Mouse (Mus musculus) lung, embryonic 14.5 days (tissue): ENCODE results near the gene Gm21964. TPM values are rescaled to one million over a fixed set of nuclear protein-coding genes. Genes with fewer than 3 reads are reported as not detected.

Source experiments
- ATAC-seq: fragments of 200-750 bp; cut with Nextera tagmentation; 2 replicates; pipeline ENCODE4 v1.8.0; 2017; ENCODE audit warnings: mild to moderate bottlenecking, moderate TSS enrichment, moderate library complexity; ENCODE audit not compliant: insufficient read depth
- DNase-seq: peaks from one replicate; pipeline ENCODE4 v3.0.0-alpha.2; 2015
- H3K27ac ChIP-seq: fragments of 300-500 bp; sonication (generic); 2 replicates; pipeline ENCODE4 v1.5.1; 2014; ENCODE audit warnings: low read depth, mild to moderate bottlenecking, moderate library complexity
- H3K27me3 ChIP-seq: fragments of 300-500 bp; sonication (generic); 2 replicates; pipeline ENCODE4 v1.6.1; 2014; ENCODE audit warnings: low read length, control low read depth; ENCODE audit not compliant: insufficient read depth
- H3K36me3 ChIP-seq: fragments of 300-500 bp; sonication (generic); 2 replicates; pipeline ENCODE4 v1.6.1; 2014; ENCODE audit warnings: control low read depth; ENCODE audit not compliant: insufficient read depth
- H3K4me1 ChIP-seq: fragments of 300-500 bp; sonication (generic); 2 replicates; pipeline ENCODE4 v1.6.1; 2014; ENCODE audit warnings: antibody characterized with exemption, control low read depth; ENCODE audit not compliant: insufficient read depth
- H3K4me2 ChIP-seq: fragments of 300-500 bp; sonication (generic); 2 replicates; pipeline ENCODE4 v1.6.1; 2014; ENCODE audit warnings: mild to moderate bottlenecking
- H3K4me3 ChIP-seq: fragments of 300-500 bp; sonication (generic); 2 replicates; pipeline ENCODE4 v1.5.1; 2014; ENCODE audit warnings: low read depth, low read length
- H3K9ac ChIP-seq: fragments of 300-500 bp; sonication (generic); 2 replicates; pipeline ENCODE4 v1.6.1; 2014
- H3K9me3 ChIP-seq: fragments of 300-500 bp; sonication (generic); 2 replicates; pipeline ENCODE4 v1.6.1; 2016; ENCODE audit warnings: low read depth, low read length, control low read depth
- CTCF ChIP-seq: IDR thresholded peaks from 2 replicates; pipeline ENCODE4 v1.5.1; 2016; ENCODE audit warnings: antibody characterized with exemption, low read depth
- WGBS: fragments of 180-500 bp; shearing (Covaris S2); extraction: QIAGEN DNeasy Blood & Tissue Kit; methylation state at CpG from one replicate; pipeline ENCODE4 v1.1.7; 2014; 5-methylcytosine and 5-hydroxymethylcytosine counted together
- polyA plus RNA-seq: library from polyadenylated mRNA; unstranded; fragments of >200 nt; fragmentation: Nextera tagmentation; extraction: Ambion mirVana; gene quantifications from 2 replicates; pipeline ENCODE4 v1.2.1, GENCODE M21; 2014

Gm21964 gene
- not detected in 2 replicates for polyA plus RNA-seq

DNA sequence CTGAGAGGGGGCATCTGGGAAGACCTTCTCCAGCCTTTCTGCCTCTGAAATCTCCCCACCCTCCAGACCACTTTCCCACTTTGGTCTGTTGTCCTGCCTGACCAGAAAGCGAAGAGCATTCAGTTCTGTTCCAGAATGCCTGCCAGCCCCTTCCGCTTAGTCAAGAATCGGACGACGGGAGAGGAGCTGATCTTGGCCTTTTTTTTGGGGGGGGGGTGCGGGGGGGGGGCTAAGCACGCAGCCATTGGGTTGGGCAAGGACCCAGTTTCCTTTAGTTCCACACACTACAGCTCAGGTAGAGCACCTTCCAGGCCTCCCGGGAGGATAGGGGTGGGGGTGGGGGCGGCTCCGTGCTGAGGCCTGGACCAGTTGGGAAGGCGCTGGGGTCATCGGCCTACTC lies at the start of gene Gm21964:
TSS of gene Gm21964 (plus strand) at position 301 of the 400 bp plus-strand sequence.
- Histone ChIP-seq H3K36me3 (no peaks in the 10 kb centered on the region), H3K4me1 (no peaks in the 10 kb centered on the region), H3K9me3 (no peaks in the 10 kb centered on the region), H3K9ac (no peak within 1 kb of the TSS), H3K4me2 (no peak within 1 kb of the TSS), H3K27me3 (no peaks in the 10 kb centered on the region), H3K27ac (no peak within 1 kb of the TSS), H3K4me3 (no peak within 1 kb of the TSS)
- TF ChIP-seq CTCF, result no peak
- ATAC-seq (no peak), DNase-seq (no peak)
- 83% methylated on average over 12 of the region's 12 CpGs for WGBS

DNA sequence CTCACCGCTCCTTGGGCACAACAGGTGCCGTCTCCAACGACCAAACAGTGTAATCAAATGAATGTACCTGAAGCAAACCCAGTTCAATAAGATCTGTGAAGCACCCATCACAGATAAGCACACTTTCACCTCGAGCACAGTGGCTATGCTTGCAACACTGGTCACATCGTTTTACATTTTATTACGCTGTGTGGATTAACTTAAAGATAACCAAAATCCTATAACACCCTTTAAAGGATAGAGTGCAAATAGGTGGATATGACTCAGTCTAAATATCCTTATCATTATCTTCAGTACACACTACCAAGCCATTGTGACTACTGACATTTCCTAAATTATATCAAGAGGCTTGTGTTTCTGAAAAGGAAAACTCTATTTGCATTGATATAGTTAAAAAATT lies 49.8 kb upstream of the Gm21964 start:
- TF ChIP-seq CTCF, result no peak
- Histone ChIP-seq H3K9ac (no peak overlapping the region), H3K9me3 (no peaks in the 10 kb centered on the region), H3K27me3 (no peaks in the 10 kb centered on the region), H3K4me1 (no peaks in the 10 kb centered on the region), H3K36me3 (no peaks in the 10 kb centered on the region), H3K4me3 (no peak overlapping the region), H3K27ac (no peak overlapping the region), H3K4me2 (no peak overlapping the region)
- WGBS, result 65% methylated on average over 6 of the region's 6 CpGs
- ATAC-seq (no peak), DNase-seq (no peak)

DNA sequence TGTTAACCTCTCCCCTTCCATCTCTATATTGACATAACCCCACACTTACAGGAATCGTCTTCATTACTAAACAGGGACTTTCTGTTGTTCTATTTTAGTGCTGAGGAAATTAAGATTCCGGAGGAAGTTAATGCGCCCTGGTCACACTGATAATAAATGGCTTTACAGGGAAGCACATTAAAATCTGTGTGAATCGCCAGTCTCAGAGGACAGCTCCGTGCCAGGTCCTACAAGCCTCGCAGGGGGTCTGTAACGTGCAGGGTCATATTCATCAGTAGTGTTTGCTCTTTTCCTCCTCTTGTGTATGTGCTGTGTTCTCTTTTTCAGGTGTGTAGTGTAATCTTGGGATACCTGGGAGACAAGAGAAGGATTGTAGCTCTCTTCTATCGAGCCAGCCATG lies 42.8 kb upstream of the Gm21964 start:
- WGBS, result 68% methylated on average over 8 of the region's 8 CpGs
- 0 out of 2 replicates have a peak, but pooled peaks cover 2% of the 10 kb centered on the region for H3K9me3 ChIP-seq
- no peaks in the 10 kb centered on the region for H3K27me3 ChIP-seq
- TF ChIP-seq CTCF, result no peak
- no peak overlapping the region for H3K9ac ChIP-seq
- DNase-seq (no peak), ATAC-seq (no peak)
- no peak overlapping the region for H3K4me3 ChIP-seq
- no peak overlapping the region for H3K4me2 ChIP-seq
- no peak overlapping the region for H3K27ac ChIP-seq
- no peaks in the 10 kb centered on the region for H3K4me1 ChIP-seq
- H3K36me3 ChIP-seq, result no peaks in the 10 kb centered on the region

DNA sequence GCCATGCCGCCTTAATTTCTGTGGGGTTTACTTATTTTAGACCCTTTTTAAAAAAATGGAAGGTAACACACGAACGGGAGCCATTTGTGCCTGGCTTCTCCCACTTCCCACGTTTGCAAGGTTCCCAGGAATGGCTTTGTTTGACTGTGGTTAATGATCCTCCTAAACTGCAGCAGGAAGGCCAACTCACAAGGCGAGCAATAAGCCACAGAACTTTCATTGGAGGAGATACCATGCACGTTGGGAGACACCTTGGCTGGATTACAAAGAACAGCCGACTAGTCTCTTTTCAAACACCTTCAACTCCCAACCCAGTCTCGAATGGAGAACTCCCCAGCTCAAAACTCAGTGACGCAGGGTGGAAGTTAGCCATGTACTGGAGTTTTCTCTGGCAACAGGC lies 36.8 kb upstream of the Gm21964 start:
- H3K4me2 ChIP-seq, result no peak overlapping the region
- ATAC-seq, result no peak
- H3K27me3 ChIP-seq, result no peaks in the 10 kb centered on the region
- no peak for DNase-seq
- H3K4me1 ChIP-seq, result no peaks in the 10 kb centered on the region
- 0 out of 2 replicates have a peak, but pooled peaks cover 2% of the 10 kb centered on the region for H3K9me3 ChIP-seq
- no peak overlapping the region for H3K9ac ChIP-seq
- TF ChIP-seq CTCF, result no peak
- H3K27ac ChIP-seq, result no peak overlapping the region
- H3K4me3 ChIP-seq, result no peak overlapping the region
- WGBS, result 57% methylated on average over 9 of the region's 9 CpGs
- H3K36me3 ChIP-seq, result no peaks in the 10 kb centered on the region

DNA sequence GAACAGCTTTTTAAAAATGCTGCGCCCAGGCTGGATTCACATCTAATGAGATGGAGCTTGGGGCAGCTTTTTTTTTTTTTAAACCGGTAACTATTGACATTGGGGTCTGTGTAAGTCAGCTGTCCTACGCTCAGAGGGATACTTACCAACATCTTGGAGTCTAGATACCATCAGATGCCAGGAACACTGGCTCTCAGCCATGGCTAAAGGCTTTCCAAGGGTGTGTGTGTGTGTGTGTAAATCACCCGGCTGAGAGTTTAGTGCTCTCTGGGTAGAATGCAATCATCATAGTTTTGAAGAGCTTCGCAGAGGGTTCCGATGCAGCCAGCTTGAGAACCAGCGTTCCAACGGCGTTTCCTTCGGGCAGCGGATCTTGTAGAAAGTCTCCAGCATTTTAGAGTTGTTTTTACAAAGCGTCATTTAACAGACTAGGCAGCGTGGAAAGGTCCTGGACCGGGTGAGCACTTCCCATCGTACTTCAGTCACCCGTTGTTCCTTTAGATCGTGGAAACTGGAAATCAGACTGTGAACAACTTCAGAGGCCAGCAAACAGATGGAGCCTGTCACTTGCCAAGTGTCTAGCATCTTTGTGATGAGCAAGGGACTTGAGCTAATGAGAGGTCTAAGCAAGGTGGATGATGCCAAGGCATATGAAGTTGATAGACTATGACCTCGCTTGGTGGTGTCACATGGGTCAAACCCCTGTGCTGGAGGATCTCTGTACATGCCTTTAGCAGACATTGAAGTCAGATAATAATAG lies 36.2 kb upstream of the Gm21964 start:
- Histone ChIP-seq H3K4me2 (no peak overlapping the region), H3K9me3 (0 out of 2 replicates have a peak, but pooled peaks cover 2% of the 10 kb centered on the region), H3K4me3 (no peak overlapping the region), H3K4me1 (no peaks in the 10 kb centered on the region), H3K27me3 (no peaks in the 10 kb centered on the region), H3K27ac (no peak overlapping the region), H3K36me3 (no peaks in the 10 kb centered on the region), H3K9ac (no peak overlapping the region)
- DNase-seq, result no peak
- no peak for TF ChIP-seq CTCF
- no peak for ATAC-seq
- WGBS, result 89% methylated on average over 18 of the region's 18 CpGs

DNA sequence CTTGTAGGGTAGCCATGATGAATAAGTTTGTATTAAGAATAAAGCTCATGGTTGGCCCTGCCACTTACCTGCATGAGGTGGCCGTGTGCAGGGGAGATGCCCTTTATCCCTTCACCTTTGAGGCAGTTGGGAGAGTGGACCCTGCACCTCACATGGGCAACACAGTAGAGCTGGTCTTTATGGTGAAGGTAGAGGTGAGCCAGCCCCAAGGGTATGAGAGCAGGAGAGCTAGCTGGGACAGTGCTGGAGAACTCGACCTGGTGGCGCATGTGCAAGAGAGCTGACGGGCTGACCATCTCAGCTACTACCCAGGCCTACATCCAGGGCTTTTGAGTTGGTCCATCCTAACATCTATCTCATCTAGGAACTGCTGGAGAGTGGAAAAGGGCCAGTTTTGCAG lies 35.3 kb upstream of the Gm21964 start:
- Histone ChIP-seq H3K4me1 (no peaks in the 10 kb centered on the region), H3K9ac (no peak overlapping the region), H3K4me3 (no peak overlapping the region), H3K9me3 (0 out of 2 replicates have a peak, but pooled peaks cover 2% of the 10 kb centered on the region), H3K4me2 (no peak overlapping the region), H3K27ac (no peak overlapping the region), H3K27me3 (no peaks in the 10 kb centered on the region), H3K36me3 (no peaks in the 10 kb centered on the region)
- no peak for DNase-seq
- ATAC-seq, result no peak
- WGBS, result 88% methylated on average over 4 of the region's 4 CpGs
- TF ChIP-seq CTCF, result no peak

DNA sequence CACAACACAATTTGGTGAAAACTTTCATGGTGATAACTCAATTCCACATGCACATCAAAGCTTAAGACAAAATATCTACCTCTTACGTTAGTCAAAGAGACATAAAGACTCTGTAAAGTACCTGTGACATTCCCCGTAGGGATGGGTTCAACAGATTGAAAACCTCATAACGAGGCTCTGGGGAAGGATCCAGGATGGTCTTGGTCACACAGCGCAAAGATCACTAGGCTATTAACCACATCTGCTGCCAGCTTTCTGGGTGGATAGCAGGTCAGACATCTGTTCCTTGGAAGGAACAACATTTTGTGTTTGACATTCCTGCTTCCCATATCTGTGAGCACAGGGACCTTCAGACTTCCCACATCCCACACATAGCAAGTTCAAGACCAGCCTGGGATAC lies 31.3 kb upstream of the Gm21964 start:
- no peak overlapping the region for H3K9ac ChIP-seq
- 87% methylated on average over 4 of the region's 4 CpGs for WGBS
- no peaks in the 10 kb centered on the region for H3K27me3 ChIP-seq
- no peak overlapping the region for H3K4me3 ChIP-seq
- no peaks in the 10 kb centered on the region for H3K36me3 ChIP-seq
- H3K9me3 ChIP-seq, result no peaks in the 10 kb centered on the region
- no peak overlapping the region for H3K27ac ChIP-seq
- H3K4me2 ChIP-seq, result no peak overlapping the region
- no peak for DNase-seq
- H3K4me1 ChIP-seq, result no peaks in the 10 kb centered on the region
- no peak for ATAC-seq
- TF ChIP-seq CTCF, result no peak
